ENCODE assay signal across 28 mouse cellular contexts in the genomic region with DNA sequence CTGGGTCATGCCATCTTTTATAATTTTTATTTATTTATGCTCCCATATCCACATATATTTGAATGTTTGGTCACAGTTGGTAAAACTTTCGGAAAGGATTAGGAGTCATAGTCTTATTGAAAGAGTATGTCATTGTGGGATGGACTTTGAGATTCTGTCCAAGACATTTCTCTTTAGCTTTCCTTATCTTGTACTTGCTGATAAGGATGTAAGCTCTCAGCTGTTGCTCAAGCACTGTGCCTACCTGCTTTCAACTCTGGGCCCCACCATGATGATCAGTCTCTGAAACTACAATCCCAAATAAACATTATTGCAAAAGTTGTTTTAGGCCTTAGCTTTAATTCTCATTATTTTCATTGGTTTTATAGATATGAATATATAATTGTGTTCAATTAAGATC.
"Had no signal": no experiment of that assay in that cellular context is flagged by ENCODE, and none has a peak within 500 bp of the region (broad histone marks: within the 10 kb centered on the region; RNA-seq: fewer than 3 reads in every experiment).

No protein-coding gene starts in this region.

- H3K9ac ChIP-seq: embryonic facial prominence, embryonic 12.5 days; embryonic facial prominence, embryonic 13.5 days; embryonic facial prominence, embryonic 15.5 days; forebrain, embryonic 12.5 days; forebrain, embryonic 13.5 days; forebrain, embryonic 15.5 days; forebrain, postnatal 0 days had no signal

- H3K4me3 ChIP-seq: embryonic facial prominence, embryonic 12.5 days; embryonic facial prominence, embryonic 13.5 days; embryonic facial prominence, embryonic 15.5 days; erythroblast, embryonic 14.5 days; forebrain, embryonic 10.5 days; forebrain, embryonic 12.5 days; forebrain, embryonic 13.5 days; forebrain, embryonic 15.5 days; gastrocnemius, adult 2 months; heart, adult 2 months had no signal

- H3K27ac ChIP-seq: embryonic facial prominence, embryonic 12.5 days; embryonic facial prominence, embryonic 13.5 days; embryonic facial prominence, embryonic 15.5 days; forebrain, embryonic 10.5 days; forebrain, embryonic 12.5 days; forebrain, embryonic 13.5 days; forebrain, embryonic 15.5 days; gastrocnemius, adult 2 months; heart, adult 2 months had no signal

- H3K9me3 ChIP-seq: embryonic facial prominence, embryonic 12.5 days; embryonic facial prominence, embryonic 13.5 days; embryonic facial prominence, embryonic 15.5 days; forebrain, embryonic 10.5 days; forebrain, embryonic 12.5 days; forebrain, embryonic 13.5 days; forebrain, embryonic 15.5 days had no signal

- H3K4me1 ChIP-seq: embryonic facial prominence, embryonic 12.5 days; embryonic facial prominence, embryonic 13.5 days; embryonic facial prominence, embryonic 15.5 days; forebrain, embryonic 10.5 days; forebrain, embryonic 12.5 days; forebrain, embryonic 13.5 days; forebrain, embryonic 15.5 days had no signal

- ATAC-seq: forebrain, embryonic 13.5 days; forebrain, embryonic 14.5 days; forebrain, embryonic 15.5 days; forebrain, embryonic 16.5 days; forebrain, postnatal 0 days had no signal

- DNase-seq: cerebellum, adult 2 months; cerebellum, adult 8-10 months; cerebellum, adult 9-10 months; cerebellum, adult 9-11 months; cerebellum, postnatal 10 days; cerebellum, postnatal 14 days; cerebellum, postnatal 25 days; cerebellum, postnatal 36 days; embryo, embryonic 11 days; forebrain, postnatal 0 days; gastrocnemius, adult 2 months; gastrocnemius, postnatal 10 days; gastrocnemius, postnatal 14 days; gastrocnemius, postnatal 25 days; gastrocnemius, postnatal 36 days; heart, adult 11 months; heart, adult 18-20 months; heart, adult 2 months had no signal

- H3K36me3 ChIP-seq: embryonic facial prominence, embryonic 12.5 days; embryonic facial prominence, embryonic 13.5 days; embryonic facial prominence, embryonic 15.5 days; forebrain, embryonic 10.5 days; forebrain, embryonic 12.5 days; forebrain, embryonic 15.5 days had no signal

- H3K27me3 ChIP-seq: embryonic facial prominence, embryonic 12.5 days; embryonic facial prominence, embryonic 13.5 days; embryonic facial prominence, embryonic 15.5 days; forebrain, embryonic 12.5 days; forebrain, embryonic 13.5 days; forebrain, embryonic 15.5 days had no signal

- H3K4me2 ChIP-seq: embryonic facial prominence, embryonic 12.5 days; embryonic facial prominence, embryonic 13.5 days; embryonic facial prominence, embryonic 15.5 days; forebrain, embryonic 12.5 days; forebrain, embryonic 13.5 days; forebrain, embryonic 15.5 days had no signal
